Mouse (Mus musculus): Measurements from ENCODE around the gene Bcar3. TPM values are rescaled to one million over a fixed set of nuclear protein-coding genes. Genes with fewer than 3 reads are reported as not detected.

Gene Bcar3
- total RNA-seq, 2 experiments from 2014 or later = 8.0 to 9.1 TPM

DNA sequence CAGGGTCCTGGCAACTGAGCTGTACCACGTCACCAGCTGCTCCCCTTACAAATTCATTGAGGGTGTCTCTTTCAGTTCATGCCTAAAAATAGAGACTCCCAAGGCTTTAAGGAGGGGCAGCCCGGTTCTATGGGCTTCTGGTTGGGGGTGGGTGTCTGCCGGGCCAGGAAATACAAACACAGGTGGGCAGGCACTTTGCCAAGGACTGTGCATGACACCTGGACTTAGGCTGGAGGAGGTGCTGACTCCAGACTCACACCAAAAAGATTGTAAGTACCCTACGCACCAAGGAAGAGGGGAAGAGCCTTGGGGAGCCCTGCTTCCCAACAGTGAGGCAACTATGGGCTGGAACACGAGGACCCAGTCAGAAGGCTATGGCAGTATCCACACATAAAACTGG is 44.1 kb downstream of the Bcar3 start:
- DNase-seq = no peak

DNA sequence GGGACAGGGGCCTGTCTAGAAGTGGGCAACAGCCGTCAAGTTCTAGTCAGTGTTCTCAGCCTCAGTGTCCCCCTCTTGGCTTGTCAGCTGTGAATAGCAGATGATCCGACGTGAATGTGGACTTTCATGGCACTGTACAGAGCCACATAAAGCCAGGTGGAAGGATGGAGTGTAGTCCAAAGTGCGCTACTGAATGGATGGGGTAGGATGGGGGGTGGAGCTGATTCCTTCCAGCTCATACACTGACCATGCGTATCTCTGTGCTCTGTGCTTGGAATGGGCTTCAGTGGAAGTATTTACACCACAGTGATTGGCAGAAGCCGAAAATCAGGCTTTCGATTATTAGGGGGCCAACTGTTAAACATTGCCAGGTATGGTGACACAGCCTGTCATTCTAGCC is 45.0 kb downstream of the Bcar3 start:
- no peak for DNase-seq

DNA sequence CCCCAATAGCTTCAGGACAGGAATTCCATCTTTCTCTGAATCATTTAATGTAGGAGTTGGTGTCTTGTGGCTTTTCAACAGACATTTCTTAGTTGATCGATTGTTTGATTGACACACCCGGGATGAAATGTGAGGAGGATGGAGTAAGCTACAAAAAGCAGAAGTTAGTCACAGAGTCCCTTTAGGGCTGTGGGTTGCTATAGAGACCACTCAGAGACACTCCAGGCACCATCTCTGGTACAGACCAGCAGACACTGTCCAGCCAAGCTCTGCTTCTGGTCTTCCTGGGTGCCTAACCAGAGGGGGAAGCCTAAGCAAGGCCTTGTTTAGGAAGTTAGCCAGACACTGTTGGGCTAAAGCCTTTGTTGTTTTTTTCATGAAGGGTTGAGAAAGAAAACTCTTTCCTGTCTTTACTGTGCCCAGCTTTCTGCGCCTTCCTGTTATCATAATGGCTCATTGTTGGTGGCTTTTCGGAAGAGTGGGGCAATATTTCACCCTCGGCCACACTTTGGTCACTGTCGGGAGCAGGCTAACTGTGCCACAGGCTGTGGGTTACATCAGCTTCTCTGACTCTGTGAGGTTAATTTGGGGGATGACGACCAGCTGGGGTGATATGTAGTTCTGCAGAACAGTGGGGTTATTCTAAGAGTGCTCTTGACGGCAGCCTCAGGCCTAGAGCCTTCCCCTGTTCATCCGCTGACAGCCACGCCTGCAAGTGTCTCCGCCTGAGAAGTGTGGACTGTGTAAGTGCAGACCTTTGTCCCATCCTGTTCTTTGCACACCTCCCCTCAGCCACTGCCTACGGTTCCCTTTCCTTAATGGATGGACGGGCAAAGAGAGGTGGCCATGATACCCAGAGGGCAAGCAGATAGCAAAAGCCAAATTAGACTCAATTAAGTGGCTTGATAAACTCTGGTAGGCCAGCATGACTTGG is 46.5 kb downstream of the Bcar3 start:
- no peak for DNase-seq

DNA sequence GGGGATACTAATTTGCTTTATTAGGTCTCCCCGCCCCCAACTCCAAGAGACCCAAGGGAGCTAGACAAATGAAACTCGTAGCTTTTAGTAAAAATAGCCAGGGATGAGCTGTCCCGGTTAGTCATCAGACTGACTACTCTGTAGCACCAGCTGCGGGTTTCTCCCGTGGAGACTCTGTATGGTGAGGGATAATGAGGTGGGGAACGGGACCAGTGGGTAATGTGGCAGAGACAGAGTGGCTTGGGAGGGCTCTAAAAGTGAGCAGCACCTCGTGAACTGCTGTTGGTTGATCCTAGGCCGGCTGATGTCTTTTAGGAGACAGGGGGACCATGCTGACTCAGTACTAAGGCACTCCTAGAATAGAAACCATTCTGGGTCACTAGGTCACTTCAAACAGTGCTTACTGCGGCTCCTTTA is 49.5 kb downstream of the Bcar3 start:
- DNase-seq = no peak

DNA sequence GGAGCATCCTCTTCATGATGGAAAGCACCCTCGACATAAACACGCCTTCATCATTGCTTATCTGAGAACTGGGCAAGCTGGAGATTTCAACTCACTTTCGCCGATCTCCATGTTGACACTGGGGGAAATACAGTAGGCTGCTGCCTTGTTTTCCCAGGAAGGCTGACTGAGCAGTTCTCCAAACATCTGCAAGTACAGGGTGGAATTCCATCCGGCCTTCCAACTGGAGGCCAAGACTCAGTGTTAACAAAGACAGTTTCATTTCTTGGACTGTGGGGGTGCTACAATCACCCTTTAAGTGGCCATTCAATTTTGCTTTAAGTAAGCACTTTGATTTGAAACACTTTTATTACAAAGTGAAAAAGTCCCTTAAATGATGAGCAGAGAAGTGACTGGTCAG is 50.4 kb downstream of the Bcar3 start:
- DNase-seq = no peak

DNA sequence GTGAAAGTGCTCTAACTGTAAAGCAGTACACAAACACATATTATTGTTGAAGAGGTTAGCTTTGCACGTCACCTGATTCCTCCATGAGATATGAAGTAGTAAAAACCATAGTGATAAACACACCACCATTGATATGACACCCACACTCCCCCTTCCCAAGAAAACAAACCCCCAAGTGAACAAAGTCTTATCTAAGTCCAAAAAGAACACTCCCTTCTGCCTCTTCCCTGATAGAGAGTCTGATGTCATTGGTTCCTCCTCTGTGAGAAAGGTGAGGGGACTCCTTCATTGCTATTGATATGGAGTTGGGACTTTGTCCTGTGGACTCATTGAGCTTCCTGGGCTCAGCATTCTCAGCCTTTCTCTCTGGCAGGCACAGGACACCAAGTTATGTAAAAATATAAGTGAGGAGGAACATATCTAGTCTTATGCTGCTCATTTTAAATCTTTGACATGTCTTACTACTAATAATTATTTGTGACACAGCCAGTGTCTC is 52.1 kb downstream of the Bcar3 start:
- DNase-seq = no peak

DNA sequence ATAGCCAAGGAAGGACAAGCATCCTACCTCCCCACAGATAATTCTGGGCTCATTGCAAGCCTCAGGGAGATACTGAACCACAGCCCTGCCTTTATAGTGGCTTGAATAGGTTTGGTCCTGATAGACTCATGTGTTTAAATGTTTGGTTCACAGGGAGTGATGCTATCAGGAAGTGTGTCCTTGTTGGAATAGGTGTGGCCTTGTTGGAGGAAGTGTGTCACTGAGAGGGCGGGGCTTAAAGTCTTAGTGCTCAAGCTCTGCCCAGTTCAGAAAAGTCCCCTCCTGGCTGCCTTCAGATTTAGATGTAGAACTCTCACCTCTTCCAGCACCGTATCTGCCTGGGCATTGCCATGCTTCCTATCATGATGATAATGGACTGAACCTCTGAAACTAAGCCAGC is 52.7 kb downstream of the Bcar3 start:
- no peak for DNase-seq

DNA sequence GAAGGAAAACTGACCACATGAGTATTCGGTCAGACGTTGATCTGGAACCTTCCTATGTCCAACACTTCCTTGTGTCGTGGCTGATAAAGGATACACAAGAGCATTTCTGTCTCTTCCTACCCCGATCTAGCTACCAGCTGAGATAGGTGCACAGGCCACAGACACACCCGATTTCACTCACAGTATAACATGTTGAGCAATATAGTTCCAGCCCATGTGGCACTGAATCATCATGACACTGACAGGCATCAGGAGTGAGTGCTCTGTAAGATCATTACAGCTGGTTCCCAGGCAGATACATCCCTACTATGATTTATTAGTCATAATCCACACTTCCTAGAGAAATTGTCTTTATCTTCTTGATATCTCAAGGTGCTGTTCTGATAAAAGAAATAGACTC is 54.7 kb downstream of the Bcar3 start:
- no peak for DNase-seq

DNA sequence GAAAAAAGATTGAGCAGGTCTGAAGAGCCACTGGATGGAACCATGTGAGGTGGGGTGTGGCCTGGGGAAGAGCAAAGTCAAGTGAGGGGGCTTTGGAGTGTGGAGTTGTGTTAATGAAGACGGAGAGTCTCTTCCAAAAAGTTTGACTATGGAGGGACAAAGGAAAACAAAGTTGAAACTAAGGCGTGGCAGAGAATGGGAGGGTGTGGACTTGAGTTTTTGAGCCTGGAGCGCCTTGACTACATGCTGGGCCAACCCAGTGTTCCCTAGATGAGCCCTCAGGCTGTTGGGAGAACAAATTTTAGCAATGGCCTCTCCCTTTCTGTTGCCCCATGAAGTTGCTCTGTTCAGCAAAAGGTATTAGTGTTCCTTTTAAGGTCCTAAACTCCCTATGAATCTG is 58.9 kb downstream of the Bcar3 start:
- no peak for DNase-seq

DNA sequence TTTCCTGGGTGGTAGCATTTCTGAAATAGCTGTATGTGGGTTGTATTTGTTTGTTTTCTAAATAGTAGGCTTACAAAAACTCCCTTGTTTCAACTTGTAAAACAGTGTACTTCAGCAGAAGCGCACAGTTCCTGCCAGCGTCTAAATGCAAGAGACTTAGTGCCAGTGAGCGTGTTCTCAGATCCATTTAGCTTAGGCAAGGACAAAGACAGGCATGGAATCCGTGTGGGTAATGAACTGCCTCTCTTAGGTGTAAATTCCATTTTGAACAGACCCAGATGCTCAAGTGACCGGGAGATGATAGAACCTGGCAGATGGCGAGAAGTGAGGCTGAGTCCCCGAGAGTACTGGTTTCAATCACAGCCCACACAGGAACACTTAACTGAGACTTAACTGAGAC is 65.5 kb downstream of the Bcar3 start:
- DNase-seq = no peak

DNA sequence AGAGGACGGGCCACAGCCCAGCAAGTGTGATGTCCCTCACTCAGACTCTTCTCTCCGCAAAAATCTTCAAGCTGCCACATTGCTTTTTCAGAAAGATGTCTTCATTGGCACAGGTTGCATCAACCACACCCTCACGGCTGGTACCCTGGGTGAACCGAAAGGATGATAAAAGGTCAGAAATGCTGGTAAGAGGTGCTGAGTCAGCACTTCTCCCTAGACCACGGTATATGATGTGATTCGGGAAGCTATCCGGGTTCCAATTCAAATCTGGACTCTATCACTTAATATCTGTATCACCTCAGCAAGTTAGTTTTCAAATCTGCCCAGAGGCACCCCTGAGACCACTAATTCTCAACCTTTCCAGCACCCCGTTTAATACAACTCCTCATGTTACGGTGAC is 66.0 kb downstream of the Bcar3 start:
- no peak for DNase-seq

DNA sequence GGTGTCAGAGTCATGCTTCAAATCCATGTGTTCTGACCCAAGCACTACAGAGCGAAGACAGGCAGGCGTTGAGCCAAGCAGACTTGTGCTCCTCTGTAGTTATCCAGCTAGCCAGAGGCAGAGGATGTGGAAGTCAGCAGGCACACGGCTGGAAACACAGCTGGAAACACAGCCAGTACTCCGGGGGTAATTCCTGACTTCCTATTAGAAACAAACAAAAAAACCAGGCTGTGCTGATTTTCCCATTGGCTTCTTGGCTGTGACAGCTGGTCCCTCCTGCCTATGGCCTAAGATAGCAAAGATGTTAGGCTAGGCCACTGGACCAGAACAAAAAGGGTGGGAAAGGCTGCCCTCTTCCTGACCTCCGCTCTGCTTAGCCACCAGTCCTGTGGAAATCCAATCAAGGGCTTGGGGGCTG is 66.8 kb downstream of the Bcar3 start:
- DNase-seq = no peak

DNA sequence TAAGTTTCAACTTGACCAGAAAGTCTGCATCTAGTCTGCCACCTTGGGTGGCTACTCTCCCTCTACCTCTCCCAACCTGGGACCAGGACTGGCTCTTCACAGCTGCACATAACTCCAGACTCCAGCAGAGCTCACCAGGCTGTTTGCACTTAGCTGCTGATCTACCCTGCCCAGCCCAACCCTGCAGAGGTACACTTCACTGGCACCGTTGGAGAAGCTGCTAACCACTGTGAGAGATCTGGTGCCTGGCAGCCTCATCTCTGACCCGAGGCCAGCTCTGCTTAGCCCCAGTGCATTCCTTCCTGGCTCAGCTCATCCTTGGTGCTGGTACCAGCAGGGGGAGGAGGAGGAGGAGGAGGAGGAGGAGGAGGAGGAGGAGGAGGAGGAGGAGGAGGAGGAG is 68.8 kb downstream of the Bcar3 start:
- no peak for DNase-seq

DNA sequence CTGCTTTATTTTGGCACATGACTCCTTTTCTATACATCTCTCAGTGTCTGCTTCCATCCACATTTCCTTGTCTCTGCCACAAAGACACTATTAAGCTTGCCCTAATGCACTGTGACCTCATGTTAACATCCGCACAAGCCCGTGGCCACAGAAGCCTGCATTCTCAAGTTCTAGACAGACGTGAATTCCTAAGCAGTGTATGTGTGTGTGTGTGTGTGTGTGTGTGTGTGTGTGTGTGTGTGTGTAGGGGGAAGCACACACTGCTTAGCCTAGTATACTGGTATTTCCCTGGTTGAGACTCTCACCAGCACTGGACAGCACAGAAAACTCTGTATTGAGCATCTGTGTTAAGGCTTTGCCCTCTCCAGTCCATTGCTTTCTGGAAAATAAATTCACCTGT is 70.6 kb downstream of the Bcar3 start:
- DNase-seq = no peak

DNA sequence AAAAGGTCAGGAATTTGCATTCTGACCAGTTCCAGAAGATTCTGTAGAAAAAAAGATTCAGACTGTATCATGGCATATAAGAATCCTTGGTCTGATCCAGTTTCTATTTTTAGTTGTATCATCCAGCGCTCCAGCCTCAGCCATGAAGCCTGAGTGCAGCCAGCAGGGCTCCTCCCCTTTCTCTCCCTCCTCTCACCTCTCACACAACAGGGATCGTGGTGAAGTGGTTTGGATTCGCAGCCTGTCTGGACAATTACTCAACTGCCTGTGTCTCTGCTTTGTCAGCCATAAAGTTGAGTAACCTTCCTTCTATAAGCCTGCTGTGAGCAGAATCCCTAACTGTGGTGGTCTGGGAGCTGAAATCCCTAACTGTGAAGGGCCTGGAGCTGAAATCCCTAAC is 71.4 kb downstream of the Bcar3 start:
- no peak for DNase-seq

DNA sequence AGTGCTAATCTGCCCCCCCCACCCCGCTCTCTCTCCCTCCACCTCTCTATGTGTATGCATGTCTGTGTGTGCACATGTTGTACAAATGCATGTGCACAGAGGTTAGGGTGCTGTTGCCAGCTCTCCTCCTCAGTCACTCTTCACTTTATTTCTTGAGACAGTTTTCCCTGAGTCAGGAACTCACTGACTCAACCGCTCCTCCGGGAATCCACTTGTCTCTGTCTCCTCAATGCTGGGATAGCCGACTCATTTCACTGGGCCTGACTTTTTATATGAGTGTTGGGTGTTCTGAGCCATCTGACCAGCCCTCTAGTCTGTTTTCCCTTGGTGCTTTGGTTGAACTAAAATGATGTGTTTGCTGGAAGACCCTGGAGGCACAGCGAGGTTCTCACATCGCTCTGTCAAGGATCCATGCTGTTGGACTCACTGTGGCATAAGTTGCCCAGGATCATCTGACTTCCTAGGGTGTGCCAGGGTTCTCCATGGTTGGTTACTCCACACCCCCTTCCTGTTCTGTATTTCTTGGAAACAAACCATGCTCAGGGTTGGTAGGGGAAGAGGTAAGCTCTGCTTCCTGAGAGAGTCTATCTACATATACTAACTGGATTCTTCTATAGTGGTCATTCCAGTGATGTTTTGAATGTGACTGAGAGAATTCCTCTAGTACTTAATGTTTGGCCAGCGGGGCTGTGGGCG is 77.9 kb downstream of the Bcar3 start:
- DNase-seq = no peak

DNA sequence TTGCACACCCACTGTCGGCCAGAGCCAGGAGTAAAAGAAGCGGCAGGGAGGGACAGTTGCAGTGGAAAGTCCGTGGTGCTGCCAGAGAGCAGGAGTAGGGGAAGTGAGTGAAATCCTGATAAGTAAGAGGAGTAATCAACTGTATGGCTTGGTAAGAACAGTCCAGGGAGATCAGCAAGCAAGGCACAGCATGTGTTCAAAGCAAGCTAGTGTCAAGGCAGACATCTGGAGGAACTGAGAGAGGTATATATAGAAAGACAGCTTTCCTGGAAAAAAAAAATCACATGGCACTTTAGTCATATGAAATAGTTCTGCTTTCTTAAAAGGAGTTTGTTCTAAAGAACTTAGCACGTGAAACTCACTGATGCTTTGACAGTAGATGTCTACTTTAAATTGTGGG is 78.7 kb downstream of the Bcar3 start:
- DNase-seq = no peak

DNA sequence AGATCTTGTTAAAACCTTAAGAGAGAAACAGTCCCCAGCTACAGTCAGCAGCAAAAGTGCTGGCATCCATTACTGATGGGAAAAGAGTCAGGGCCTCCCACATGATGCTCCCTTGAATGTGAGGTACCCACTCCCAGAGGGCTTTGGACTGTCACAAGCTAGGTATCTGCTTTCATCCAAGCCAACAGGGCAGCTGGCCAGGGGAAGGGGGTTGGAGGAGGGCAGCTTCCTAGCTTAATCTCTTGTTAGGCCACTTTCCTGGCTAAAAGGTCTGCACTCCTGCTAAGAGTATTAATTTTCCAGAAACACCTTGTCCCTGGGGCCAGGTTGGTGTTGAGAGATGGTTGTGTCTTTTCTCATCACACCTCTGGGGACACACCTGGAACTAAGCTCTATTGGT is 82.1 kb downstream of the Bcar3 start:
- no peak for DNase-seq

DNA sequence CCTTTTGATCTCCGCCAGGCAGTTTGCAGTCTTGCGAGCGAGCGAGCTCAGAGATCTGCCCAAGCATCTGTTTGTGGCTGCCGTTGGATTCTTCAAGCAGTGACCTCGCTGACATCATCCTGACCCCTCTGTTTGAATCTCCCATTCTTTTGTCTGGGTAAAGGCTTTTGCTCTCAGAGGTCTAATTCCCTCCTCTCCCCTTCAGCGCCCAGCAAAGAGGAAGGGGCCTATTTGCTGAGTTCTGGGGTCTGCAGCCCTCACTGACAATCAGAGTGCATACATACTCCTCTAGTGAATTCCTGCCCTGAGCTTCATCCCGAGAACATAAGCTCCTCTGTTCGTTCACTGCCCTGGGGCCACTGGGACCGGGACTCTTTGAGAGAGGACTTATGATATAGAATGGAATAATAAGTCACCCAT is 82.5 kb downstream of the Bcar3 start:
- no peak for DNase-seq

DNA sequence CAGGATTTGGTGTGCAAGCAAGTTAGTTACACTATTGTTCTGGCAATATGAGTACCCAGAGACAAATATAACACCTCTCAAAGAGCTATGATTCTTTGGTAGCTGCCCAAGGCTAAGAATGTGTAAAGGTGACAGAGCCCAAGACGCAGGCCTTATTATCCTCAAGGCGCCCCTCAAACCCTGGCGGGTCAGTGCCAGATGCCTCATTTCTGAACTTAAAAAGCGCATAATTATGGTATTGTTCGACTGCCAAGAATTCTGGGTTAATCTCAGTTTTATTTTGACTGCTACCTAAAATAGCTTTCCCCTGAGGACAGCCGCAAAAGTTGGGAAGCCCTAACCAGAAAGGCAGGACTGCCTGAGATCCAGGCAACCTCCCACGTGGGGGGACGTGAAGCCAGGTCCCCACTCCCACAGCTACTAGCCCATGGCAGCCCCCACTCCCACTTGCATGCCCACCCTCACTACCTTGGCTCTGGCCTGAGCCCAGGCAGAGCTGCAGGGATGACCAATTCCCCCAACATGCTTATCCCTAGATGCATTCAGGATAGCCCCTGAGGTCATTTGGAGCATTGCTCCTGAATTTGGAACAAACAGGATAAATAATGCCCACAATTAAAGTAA is 83.0 kb downstream of the Bcar3 start:
- no peak for DNase-seq

DNA sequence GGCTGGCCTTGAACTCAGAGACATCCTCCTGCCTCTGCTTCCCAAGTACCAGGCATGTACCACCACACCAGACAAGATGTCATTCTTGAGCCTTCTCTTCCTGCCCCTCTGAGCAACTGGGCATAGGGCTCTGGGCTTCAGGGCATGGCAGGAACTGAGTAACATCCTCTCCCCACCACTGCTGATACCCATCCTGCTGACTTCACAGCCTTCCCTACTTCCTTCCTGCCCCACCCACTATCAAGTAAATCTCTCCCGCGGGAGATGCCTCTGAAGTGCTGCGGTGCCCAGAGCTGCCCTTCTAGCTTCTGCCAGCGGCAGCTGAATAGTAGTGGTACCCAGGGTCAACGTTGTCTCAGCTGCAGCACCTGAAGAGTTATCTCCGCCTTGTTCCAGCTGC is 84.7 kb downstream of the Bcar3 start:
- no peak for DNase-seq

DNA sequence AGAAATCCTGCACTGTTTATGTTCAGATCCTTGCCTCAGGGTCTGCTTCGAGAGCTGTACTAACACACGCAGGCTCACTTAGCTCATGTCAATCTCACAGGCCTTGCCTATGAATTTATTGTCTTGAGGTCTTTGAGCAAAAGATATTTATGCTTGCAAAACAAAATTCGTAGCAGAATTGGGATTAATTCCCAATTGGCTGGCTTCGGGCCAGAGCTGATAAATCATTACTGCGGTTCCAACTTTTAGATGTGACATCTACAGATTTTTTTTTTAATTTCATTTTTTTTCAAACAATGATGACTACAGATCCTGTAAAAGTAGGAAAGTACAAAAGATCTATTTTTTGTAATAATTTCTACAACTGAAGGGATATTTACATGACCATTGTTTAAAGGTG is 86.8 kb downstream of the Bcar3 start:
- no peak for DNase-seq

DNA sequence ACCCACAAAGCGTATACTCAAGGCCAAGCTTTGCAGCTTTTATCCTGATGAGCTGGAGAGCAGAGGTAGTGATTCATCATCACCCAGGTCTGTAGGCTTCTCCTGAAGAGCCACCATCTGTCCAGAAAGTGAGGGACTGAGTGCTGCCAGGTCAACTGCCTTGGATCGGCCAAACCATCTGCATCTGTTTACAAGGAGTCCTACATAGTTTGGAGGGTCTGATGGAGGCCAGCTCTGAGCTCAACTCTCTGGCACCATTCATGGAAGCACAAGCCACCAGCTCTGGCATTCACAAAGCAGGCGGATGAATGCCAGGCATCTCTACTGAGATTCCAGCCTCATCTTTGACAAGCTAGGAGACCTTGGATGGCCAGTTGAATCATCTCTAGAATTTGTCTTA is 87.7 kb downstream of the Bcar3 start:
- DNase-seq = no peak
